Mouse (Mus musculus) liver, embryonic 14.5 days (tissue): ENCODE results near the gene Slc35c2. TPM values are rescaled to one million over a fixed set of nuclear protein-coding genes. Genes with fewer than 3 reads are reported as not detected.

Source experiments
- ATAC-seq: fragments of 200-750 bp; cut with Nextera tagmentation; 2 replicates; pipeline ENCODE4 v1.8.0; 2017; ENCODE audit warnings: moderate number of reproducible peaks, mild to moderate bottlenecking, moderate library complexity; ENCODE audit not compliant: insufficient read depth
- DNase-seq, 3 experiments: peaks; one replicate each; pipeline ENCODE4 v3.0.0-alpha.2; 2012 to 2013; ENCODE audit warnings: low read depth in 3 of 3, low spot score in 3 of 3
- H3K27ac ChIP-seq: fragments of 300-500 bp; sonication (generic); 2 replicates; pipeline ENCODE4 v1.5.1; 2014; ENCODE audit warnings: moderate library complexity, mild to moderate bottlenecking, control low read depth, inconsistent platforms
- H3K27me3 ChIP-seq: fragments of 300-500 bp; sonication (generic); 2 replicates; pipeline ENCODE4 v1.6.1; 2014; ENCODE audit warnings: mild to moderate bottlenecking, low read length, moderate library complexity; ENCODE audit not compliant: control insufficient read depth, insufficient read depth
- H3K36me3 ChIP-seq: fragments of 300-500 bp; sonication (generic); replicated peaks from 2 replicates; pipeline ENCODE4 v1.6.1; 2014; ENCODE audit warnings: low read depth; ENCODE audit not compliant: control insufficient read depth, insufficient read depth
- H3K4me1 ChIP-seq, 2 experiments: fragments of 200-500 bp in 1 of 2; fragments of 300-500 bp in 1 of 2; sonication (generic) in 1 of 2; replicated peaks; 2 replicates each; pipeline ENCODE4 v1.6.1; 2012 to 2014; ENCODE audit warnings: antibody characterized with exemption in 1 of 2, inconsistent platforms in 1 of 2, low read length in 1 of 2; ENCODE audit not compliant: control insufficient read depth in 2 of 2, insufficient read depth in 2 of 2
- H3K4me2 ChIP-seq: fragments of 300-500 bp; sonication (generic); 2 replicates; pipeline ENCODE4 v1.6.1; 2014; ENCODE audit warnings: low read depth, mild to moderate bottlenecking, control low read depth, moderate library complexity
- H3K4me3 ChIP-seq, 2 experiments: fragments of 200-500 bp in 1 of 2; fragments of 300-500 bp in 1 of 2; sonication (generic) in 1 of 2; 2 replicates each; pipeline ENCODE4 v1.5.1; 2012 to 2014; ENCODE audit warnings: low read depth in 2 of 2, low read length in 2 of 2, mild to moderate bottlenecking in 2 of 2, control low read depth in 1 of 2, inconsistent platforms in 1 of 2, moderate library complexity in 1 of 2; ENCODE audit not compliant: insufficient read depth in 1 of 2
- H3K9ac ChIP-seq: fragments of 300-500 bp; sonication (generic); replicated peaks from 2 replicates; pipeline ENCODE4 v1.6.1; 2014; ENCODE audit warnings: mild to moderate bottlenecking, control low read depth, moderate library complexity
- H3K9me3 ChIP-seq: fragments of 300-500 bp; sonication (generic); 2 replicates; pipeline ENCODE4 v1.6.1; 2016; ENCODE audit warnings: low read length, mixed read lengths; ENCODE audit not compliant: control insufficient read depth
- CTCF ChIP-seq: IDR thresholded peaks from 2 replicates; pipeline ENCODE4 v1.5.1; 2016; ENCODE audit warnings: antibody characterized with exemption, low read depth, control low read depth
- EP300 ChIP-seq: IDR thresholded peaks from 2 replicates; pipeline ENCODE4 v1.6.1; 2016; ENCODE audit warnings: antibody characterized with exemption, low read depth
- WGBS: fragments of 180-500 bp; shearing (Covaris S2); extraction: QIAGEN DNeasy Blood & Tissue Kit; methylation state at CpG from one replicate; pipeline ENCODE4 v1.1.7; 2014; ENCODE audit not compliant: insufficient replicate concordance; 5-methylcytosine and 5-hydroxymethylcytosine counted together
- polyA plus RNA-seq, 2 experiments: library from polyadenylated mRNA; depleted of rRNA in 1 of 2; stranded (reverse) in 1 of 2; unstranded in 1 of 2; fragments of >200 nt; fragmentation: Nextera tagmentation in 1 of 2; extraction: Ambion mirVana in 1 of 2; gene quantifications; 2 replicates each; pipeline versions ENCODE4 v1.2.1 to v1.2.3; 2012 to 2014

Slc35c2 gene
- polyA plus RNA-seq, 2 experiments: 20.4 to 27.3 TPM

DNA sequence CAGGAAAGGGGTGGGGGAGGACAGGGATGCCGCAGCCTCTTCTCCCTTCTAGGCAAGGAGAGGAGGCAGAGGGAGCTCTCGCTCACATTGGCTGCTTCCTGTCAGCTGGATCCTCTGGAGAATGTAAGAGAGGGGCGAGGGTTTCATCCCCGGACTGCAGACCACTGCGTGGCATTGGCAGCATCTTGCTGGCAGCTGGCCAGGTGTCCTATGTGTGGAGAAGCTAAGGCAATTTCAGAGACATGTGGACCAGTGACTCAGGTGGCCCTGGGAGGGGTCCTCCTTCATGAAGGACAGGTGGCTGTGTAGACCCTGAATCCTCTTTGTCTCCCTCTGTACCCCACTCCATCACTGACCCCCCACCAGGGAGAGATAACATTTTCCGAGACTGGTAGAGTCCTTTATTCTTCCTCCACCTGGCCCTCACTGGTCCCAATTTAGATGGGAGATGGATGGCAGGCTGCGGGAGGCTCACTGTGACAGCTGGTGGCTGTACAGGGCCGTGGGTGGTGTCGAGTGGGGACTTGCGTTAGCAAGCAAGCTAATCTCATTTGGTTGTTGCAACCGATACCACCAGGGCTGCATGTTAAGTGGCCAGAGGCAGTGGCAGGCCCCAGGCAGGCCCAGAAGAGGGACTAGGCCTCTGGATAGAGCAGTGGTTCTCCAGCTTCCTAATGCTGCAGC is 30.4 kb downstream of the Slc35c2 start:
- no peaks in the 10 kb centered on the region for H3K9me3 ChIP-seq
- no peak overlapping the region for H3K27ac ChIP-seq
- 36% methylated on average over 11 of the region's 11 CpGs for WGBS
- DNase-seq (no peak), ATAC-seq (no peak)
- H3K4me2 ChIP-seq: no peak overlapping the region
- H3K36me3 ChIP-seq: no peaks in the 10 kb centered on the region
- H3K27me3 ChIP-seq: no peaks in the 10 kb centered on the region; the same call in none of the 2 replicates
- H3K4me3 ChIP-seq: no peak overlapping the region
- no peaks in the 10 kb centered on the region for H3K4me1 ChIP-seq
- TF ChIP-seq EP300: no peak
- TF ChIP-seq CTCF: no peak
- no peak overlapping the region for H3K9ac ChIP-seq

DNA sequence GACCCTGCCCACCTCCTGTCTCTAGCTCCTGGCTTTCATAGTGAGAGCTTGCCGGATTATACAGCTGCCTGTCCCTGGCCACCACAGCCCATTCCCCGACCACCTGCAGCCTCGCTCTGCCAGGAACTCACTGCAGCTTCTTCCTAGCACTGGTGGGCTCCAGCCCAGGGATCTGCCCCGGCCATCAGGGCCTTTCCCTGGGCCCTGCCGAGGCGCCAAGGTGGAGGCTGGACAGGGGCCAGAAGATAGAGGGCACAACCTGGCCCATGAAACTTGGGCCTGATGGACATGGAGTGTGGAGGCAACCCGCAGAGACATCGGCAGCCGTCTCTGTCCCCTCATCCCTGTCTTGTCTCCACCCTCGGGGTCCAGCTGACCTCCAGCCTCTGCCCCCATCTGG is 31.5 kb downstream of the Slc35c2 start:
- Histone ChIP-seq H3K4me3 (no peak overlapping the region), H3K27ac (no peak overlapping the region), H3K36me3 (no peaks in the 10 kb centered on the region), H3K4me2 (no peak overlapping the region), H3K9me3 (no peaks in the 10 kb centered on the region), H3K4me1 (no peaks in the 10 kb centered on the region), H3K27me3 (no peaks in the 10 kb centered on the region; the same call in 1 of the 2 replicates), H3K9ac (no peak overlapping the region)
- DNase-seq: no peak
- 59% methylated on average over 10 of the region's 10 CpGs for WGBS
- no peak for TF ChIP-seq EP300
- no peak for TF ChIP-seq CTCF
- ATAC-seq: no peak

DNA sequence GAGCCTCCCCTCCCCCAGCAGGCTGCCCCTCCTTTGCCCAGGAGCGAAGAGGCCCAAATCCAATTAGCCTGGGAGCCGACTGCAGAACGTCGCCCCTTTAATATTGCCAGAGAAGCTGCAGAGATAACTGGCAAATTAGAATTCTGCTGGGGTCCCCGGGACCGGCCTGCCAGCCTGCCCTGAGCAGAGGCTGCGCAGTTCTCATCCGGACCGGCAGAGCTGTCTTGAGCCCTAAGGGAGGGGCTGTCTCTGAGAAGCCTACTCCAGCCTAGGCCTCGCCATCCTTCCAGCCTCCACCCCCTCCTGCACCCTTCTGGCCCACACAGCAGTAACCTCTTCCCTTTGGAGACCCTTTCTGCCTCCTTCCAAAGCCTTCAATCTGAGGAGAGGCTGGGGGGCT is 33.8 kb downstream of the Slc35c2 start:
- ATAC-seq (no peak), DNase-seq (no peak)
- Histone ChIP-seq H3K9me3 (no peaks in the 10 kb centered on the region), H3K4me1 (no peaks in the 10 kb centered on the region), H3K27ac (no peak overlapping the region), H3K27me3 (no peaks in the 10 kb centered on the region; the same call in 1 of the 2 replicates), H3K36me3 (no peaks in the 10 kb centered on the region), H3K9ac (no peak overlapping the region), H3K4me2 (no peak overlapping the region), H3K4me3 (no peak overlapping the region)
- WGBS: 21% methylated on average over 10 of the region's 10 CpGs
- TF ChIP-seq CTCF (no peak), EP300 (no peak)

DNA sequence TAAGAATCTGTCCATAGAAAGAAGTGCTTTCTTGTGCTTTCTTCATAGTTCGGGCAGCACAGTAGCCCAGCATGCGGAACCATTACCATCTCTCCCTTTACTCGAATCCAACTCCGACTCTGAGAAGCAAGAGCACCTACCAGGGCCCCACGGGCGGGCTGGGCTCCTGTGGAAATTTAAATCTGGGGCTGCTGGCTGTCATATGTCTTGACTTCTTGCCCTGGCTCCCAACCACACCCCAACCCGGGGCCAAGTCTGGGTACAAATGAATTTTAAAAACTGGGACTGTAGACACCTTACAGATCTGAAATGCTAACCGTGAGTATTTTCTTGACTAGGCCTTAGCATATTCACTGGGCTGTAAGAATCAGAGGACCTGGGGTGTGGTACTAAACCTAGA is 34.4 kb downstream of the Slc35c2 start:
- 54% methylated on average over 8 of the region's 8 CpGs for WGBS
- H3K4me1 ChIP-seq: no peaks in the 10 kb centered on the region
- TF ChIP-seq EP300: no peak
- TF ChIP-seq CTCF: no peak
- no peak overlapping the region for H3K4me3 ChIP-seq
- no peaks in the 10 kb centered on the region for H3K36me3 ChIP-seq
- DNase-seq (no peak), ATAC-seq (no peak)
- H3K4me2 ChIP-seq: no peak overlapping the region
- H3K27me3 ChIP-seq: no peaks in the 10 kb centered on the region; the same call in 1 of the 2 replicates
- no peak overlapping the region for H3K9ac ChIP-seq
- no peaks in the 10 kb centered on the region for H3K9me3 ChIP-seq
- no peak overlapping the region for H3K27ac ChIP-seq

DNA sequence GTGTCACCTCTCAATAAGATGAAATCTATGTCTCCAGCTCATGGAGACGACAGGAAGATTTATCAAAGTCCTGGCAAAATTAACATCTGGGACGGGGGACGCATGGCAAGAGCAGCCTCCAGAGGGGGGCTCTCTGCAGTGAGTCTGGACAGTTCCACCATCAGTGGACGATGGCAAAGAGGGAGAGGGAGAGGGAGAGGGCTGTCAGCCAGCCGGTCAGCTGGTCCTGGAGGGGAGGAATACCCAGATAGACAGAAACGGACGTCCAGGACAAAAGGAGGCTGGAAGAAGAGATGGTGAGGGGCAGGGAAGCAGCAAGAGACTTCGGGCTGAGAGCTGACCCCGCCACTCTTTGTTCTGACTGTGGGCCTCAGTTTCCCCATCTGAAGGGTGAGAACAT is 34.9 kb downstream of the Slc35c2 start:
- TF ChIP-seq CTCF: no peak
- TF ChIP-seq EP300: no peak
- 47% methylated on average over 9 of the region's 9 CpGs for WGBS

More for the DNA sequence above, 34.9 kb downstream of the Slc35c2 start:
- Histone ChIP-seq H3K27ac (no peak overlapping the region), H3K4me1 (no peaks in the 10 kb centered on the region), H3K4me3 (no peak overlapping the region), H3K4me2 (no peak overlapping the region), H3K36me3 (no peaks in the 10 kb centered on the region), H3K27me3 (no peaks in the 10 kb centered on the region; the same call in 1 of the 2 replicates), H3K9ac (no peak overlapping the region), H3K9me3 (no peaks in the 10 kb centered on the region)
- ATAC-seq (no peak), DNase-seq (no peak)
